Mouse (Mus musculus) forebrain, embryonic 15.5 days (tissue): ENCODE measurements around the gene Cks1b. TPM values are rescaled to one million over a fixed set of nuclear protein-coding genes. Genes with fewer than 3 reads are reported as not detected.

ENCODE experiments used
- ATAC-seq: fragments of 200-750 bp; cut with Nextera tagmentation; replicated peaks from 2 replicates; pipeline ENCODE4 v1.8.0; 2017; ENCODE audit warnings: mild to moderate bottlenecking, moderate TSS enrichment, moderate library complexity
- H3K27ac ChIP-seq: fragments of 300-500 bp; sonication (generic); replicated peaks from 2 replicates; pipeline ENCODE4 v1.5.1; 2015; ENCODE audit warnings: mild to moderate bottlenecking, inconsistent platforms
- H3K27me3 ChIP-seq: fragments of 300-500 bp; sonication (generic); 2 replicates; pipeline ENCODE4 v1.6.1; 2015; ENCODE audit warnings: inconsistent platforms
- H3K36me3 ChIP-seq: fragments of 300-500 bp; sonication (generic); 2 replicates; pipeline ENCODE4 v1.6.1; 2015; ENCODE audit warnings: mild to moderate bottlenecking, inconsistent platforms
- H3K4me1 ChIP-seq: fragments of 300-500 bp; sonication (generic); 2 replicates; pipeline ENCODE4 v1.6.1; 2015; ENCODE audit warnings: inconsistent platforms
- H3K4me2 ChIP-seq: fragments of 300-500 bp; sonication (generic); replicated peaks from 2 replicates; pipeline ENCODE4 v1.6.1; 2015; ENCODE audit warnings: mild to moderate bottlenecking, inconsistent platforms
- H3K4me3 ChIP-seq: fragments of 300-500 bp; sonication (generic); 2 replicates; pipeline ENCODE4 v1.5.1; 2015; ENCODE audit warnings: mild to moderate bottlenecking, inconsistent platforms
- H3K9ac ChIP-seq: fragments of 300-500 bp; sonication (generic); replicated peaks from 2 replicates; pipeline ENCODE4 v1.6.1; 2015; ENCODE audit warnings: mild to moderate bottlenecking, inconsistent platforms
- H3K9me3 ChIP-seq: fragments of 300-500 bp; sonication (generic); 2 replicates; pipeline ENCODE4 v1.6.1; 2016; ENCODE audit warnings: inconsistent platforms
- WGBS: fragments of 180-500 bp; shearing (Covaris S2); methylation state at CpG from one replicate; pipeline ENCODE4 v1.1.7; 2015; ENCODE audit warnings: mixed read lengths; 5-methylcytosine and 5-hydroxymethylcytosine counted together
- polyA plus RNA-seq: library from polyadenylated mRNA; unstranded; fragments of >200 nt; fragmentation: Nextera tagmentation; extraction: Ambion mirVana; gene quantifications from 2 replicates; pipeline ENCODE4 v1.2.1, GENCODE M21; 2015

Gene Cks1b
- polyA plus RNA-seq, 1 experiment from 2014 or later = 165 TPM

GRCm38 (mm10) chr3:89421810-89422473, 3.8 kb upstream of the Cks1b start:
- Histone ChIP-seq H3K9me3 (no peaks in the 10 kb centered on the region), H3K27me3 (no peaks in the 10 kb centered on the region), H3K27ac (no peak overlapping the region), H3K4me2 (peak overlapping the region; percentile 43), H3K36me3 (no peaks in the 10 kb centered on the region), H3K4me3 (peak overlapping the region; percentile 27), H3K9ac (peak overlapping the region; percentile 40), H3K4me1 (peaks cover 34% of the 10 kb centered on the region)
- 7% methylated on average over 22 of the region's 22 CpGs for WGBS
- no peak for ATAC-seq

- H3K27ac ChIP-seq = no peak overlapping the region
These were observed 3.0 kb upstream of the Cks1b start for GRCm38 (mm10) chr3:89421002-89421774.

GRCm38 (mm10) chr3:89420421-89420820, 2.2 kb upstream of the Cks1b start:
- Histone ChIP-seq H3K36me3 (0 out of 2 replicates have a peak, but pooled peaks cover 5% of the 10 kb centered on the region), H3K4me3 (no peak overlapping the region), H3K9ac (no peak overlapping the region), H3K9me3 (no peaks in the 10 kb centered on the region), H3K27ac (no peak overlapping the region), H3K4me2 (no peak overlapping the region), H3K4me1 (peaks cover 43% of the 10 kb centered on the region), H3K27me3 (no peaks in the 10 kb centered on the region)
- WGBS = 73% methylated on average over 2 of the region's 2 CpGs
- no peak for ATAC-seq

More at GRCm38 (mm10) chr3:89421002-89421774, 3.0 kb upstream of the Cks1b start:
- H3K36me3 ChIP-seq = no peaks in the 10 kb centered on the region
- H3K4me1 ChIP-seq = peaks cover 41% of the 10 kb centered on the region
- H3K9me3 ChIP-seq = no peaks in the 10 kb centered on the region
- peak overlapping the region; percentile 43 for H3K4me2 ChIP-seq
- ATAC-seq = 0 out of 2 replicates have a peak, but pooled peaks have one; percentile 23
- peak overlapping the region; percentile 40 for H3K9ac ChIP-seq
- WGBS = 6% methylated on average over 11 of the region's 11 CpGs
- H3K4me3 ChIP-seq = peak overlapping the region; percentile 27
- H3K27me3 ChIP-seq = no peaks in the 10 kb centered on the region

GRCm38 (mm10) chr3:89419981-89420380, 1.8 kb upstream of the Cks1b start:
- WGBS = 28% methylated on average over 3 of the region's 3 CpGs
- Histone ChIP-seq H3K36me3 (peaks cover 8% of the 10 kb centered on the region), H3K9me3 (no peaks in the 10 kb centered on the region), H3K4me1 (peaks cover 43% of the 10 kb centered on the region), H3K4me3 (peak overlapping the region; percentile 58), H3K4me2 (peak overlapping the region; percentile 85), H3K27me3 (no peaks in the 10 kb centered on the region), H3K27ac (peak overlapping the region; percentile 87), H3K9ac (peak overlapping the region; percentile 48)
- ATAC-seq = no peak

GRCm38 (mm10) chr3:89419571-89419970, 1.4 kb upstream of the Cks1b start:
- no peaks in the 10 kb centered on the region for H3K9me3 ChIP-seq
- no peak for ATAC-seq
- 6% methylated on average over 9 of the region's 9 CpGs for WGBS
- peak overlapping the region; percentile 87 for H3K27ac ChIP-seq
- peak overlapping the region; percentile 58 for H3K4me3 ChIP-seq
- peaks cover 12% of the 10 kb centered on the region for H3K36me3 ChIP-seq
- H3K27me3 ChIP-seq = no peaks in the 10 kb centered on the region
- peak overlapping the region; percentile 85 for H3K4me2 ChIP-seq
- H3K4me1 ChIP-seq = peaks cover 43% of the 10 kb centered on the region
- H3K9ac ChIP-seq = peak overlapping the region; percentile 48

- Histone ChIP-seq H3K9ac (peak overlapping the region; percentile 48), H3K4me1 (peaks cover 43% of the 10 kb centered on the region), H3K4me2 (peak overlapping the region; percentile 85), H3K27me3 (no peaks in the 10 kb centered on the region), H3K9me3 (no peaks in the 10 kb centered on the region), H3K36me3 (peaks cover 19% of the 10 kb centered on the region), H3K4me3 (peak overlapping the region; percentile 58), H3K27ac (peak overlapping the region; percentile 87)
- WGBS = 0% methylated on average over 16 of the region's 16 CpGs
- peak; percentile 5; the same call in 1 of the 2 replicates for ATAC-seq
These were observed 673 bp upstream of the Cks1b start for GRCm38 (mm10) chr3:89418861-89419250.

GRCm38 (mm10) chr3:89417840-89418169, 378 bp downstream of the Cks1b start:
- H3K27ac ChIP-seq = peak overlapping the region; percentile 87
- H3K36me3 ChIP-seq = peaks cover 20% of the 10 kb centered on the region
- H3K27me3 ChIP-seq = no peaks in the 10 kb centered on the region
- peak overlapping the region; percentile 47 for H3K9ac ChIP-seq
- peaks cover 43% of the 10 kb centered on the region for H3K4me1 ChIP-seq
- under 1% methylated on average over 20 of the region's 20 CpGs for WGBS
- H3K4me3 ChIP-seq = peak overlapping the region; percentile 58
- H3K9me3 ChIP-seq = no peaks in the 10 kb centered on the region
- peak; percentile 59 for ATAC-seq
- peak overlapping the region; percentile 85 for H3K4me2 ChIP-seq

- Histone ChIP-seq H3K4me2 (peak overlapping the region; percentile 85), H3K4me1 (peaks cover 45% of the 10 kb centered on the region), H3K27ac (peak overlapping the region; percentile 87), H3K9ac (peak overlapping the region; percentile 47), H3K27me3 (no peaks in the 10 kb centered on the region), H3K36me3 (peaks cover 20% of the 10 kb centered on the region), H3K4me3 (peak overlapping the region; percentile 58), H3K9me3 (no peaks in the 10 kb centered on the region)
- 14% methylated on average over 2 of the region's 2 CpGs for WGBS
- ATAC-seq = no peak
These were observed 1.1 kb downstream of the Cks1b start for GRCm38 (mm10) chr3:89417131-89417530.

- no peak for ATAC-seq
These were observed 2.0 kb downstream of the Cks1b start for GRCm38 (mm10) chr3:89416158-89416557.

GRCm38 (mm10) chr3:89411490-89412393, 6.4 kb downstream of the Cks1b start, which contains the start of gene Flad1:
Gene Flad1, minus strand, starts transcription at chr3:89411870.
- peak within 1 kb of the TSS; percentile 69 for H3K4me3 ChIP-seq

More at GRCm38 (mm10) chr3:89416158-89416557, 2.0 kb downstream of the Cks1b start:
- no peak overlapping the region for H3K4me3 ChIP-seq
- H3K4me1 ChIP-seq = peaks cover 40% of the 10 kb centered on the region
- no peaks in the 10 kb centered on the region for H3K9me3 ChIP-seq
- no peaks in the 10 kb centered on the region for H3K27me3 ChIP-seq
- H3K36me3 ChIP-seq = peaks cover 20% of the 10 kb centered on the region
- no peak overlapping the region for H3K4me2 ChIP-seq
- WGBS = 95% methylated on average over 8 of the region's 8 CpGs
- no peak overlapping the region for H3K27ac ChIP-seq
- no peak overlapping the region for H3K9ac ChIP-seq

GRCm38 (mm10) chr3:89410864-89411263, 7.3 kb downstream of the Cks1b start:
- H3K27ac ChIP-seq = peak overlapping the region; percentile 71; the same call in 1 of the 2 replicates
- H3K9me3 ChIP-seq = no peaks in the 10 kb centered on the region
- H3K27me3 ChIP-seq = no peaks in the 10 kb centered on the region
- no peak for ATAC-seq
- peak overlapping the region; percentile 60 for H3K9ac ChIP-seq
- WGBS = 78% methylated on average over 10 of the region's 10 CpGs
- peak overlapping the region; percentile 67 for H3K4me2 ChIP-seq
- H3K4me3 ChIP-seq = peak overlapping the region; percentile 69
- H3K4me1 ChIP-seq = peaks cover 19% of the 10 kb centered on the region
- peaks cover 23% of the 10 kb centered on the region for H3K36me3 ChIP-seq

More at GRCm38 (mm10) chr3:89411490-89412393, 6.4 kb downstream of the Cks1b start, which contains the start of gene Flad1:
- Histone ChIP-seq H3K27ac (peak within 1 kb of the TSS; percentile 71), H3K36me3 (peaks cover 26% of the 10 kb centered on the region), H3K9ac (peak within 1 kb of the TSS; percentile 60), H3K4me1 (peaks cover 26% of the 10 kb centered on the region), H3K4me2 (peak within 1 kb of the TSS; percentile 67), H3K9me3 (no peaks in the 10 kb centered on the region), H3K27me3 (no peaks in the 10 kb centered on the region)
- WGBS = 6% methylated on average over 28 of the region's 28 CpGs
- peak; percentile 100 for ATAC-seq
